Comparison of ENCODE assay signal across 12 mouse cellular contexts in the genomic region with DNA sequence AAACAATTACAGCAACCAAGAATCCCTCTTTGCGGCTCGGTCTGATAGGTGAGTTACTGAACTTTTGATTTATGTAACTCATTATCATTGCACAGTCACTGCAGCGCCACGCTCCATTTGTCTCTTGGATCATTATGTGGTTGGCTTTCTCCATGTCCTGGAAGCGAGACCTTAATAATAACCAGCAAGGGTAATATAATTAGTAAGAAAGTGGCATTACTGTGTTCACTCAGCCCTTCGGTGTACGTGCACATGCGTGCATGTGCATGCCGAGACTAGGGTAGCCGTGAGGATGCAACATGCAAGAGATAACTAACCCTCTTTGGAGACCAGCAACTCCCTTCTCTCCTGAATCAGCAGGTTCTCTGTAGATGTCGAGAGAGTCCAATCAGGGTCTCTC.
"Had no signal": no experiment of that assay in that cellular context is flagged by ENCODE, and none has a peak within 500 bp of the region (broad histone marks: within the 10 kb centered on the region; RNA-seq: fewer than 3 reads in every experiment).

No protein-coding gene starts in this region.

- H3K27ac ChIP-seq: limb, embryonic 13.5 days; liver, embryonic 15.5 days had no signal

- H3K4me1 ChIP-seq: liver, embryonic 15.5 days had no signal

- H3K9me3 ChIP-seq: limb, embryonic 13.5 days; liver, embryonic 15.5 days had no signal

- DNase-seq: kidney, adult 2 months; left cerebral cortex, postnatal 4 days; lung, adult 2 months; lung, postnatal 36 days; midbrain, embryonic 14.5 days; right cerebral cortex, postnatal 25 days; thymus, postnatal 36 days had no signal

- H3K9ac ChIP-seq: limb, embryonic 13.5 days; liver, embryonic 15.5 days had no signal

- H3K27me3 ChIP-seq: limb, embryonic 13.5 days; liver, embryonic 15.5 days had no signal

- H3K36me3 ChIP-seq: limb, embryonic 13.5 days; liver, embryonic 15.5 days had no signal

- H3K4me3 ChIP-seq: limb, embryonic 13.5 days; liver, embryonic 15.5 days had no signal

- ATAC-seq: intestine, embryonic 16.5 days; lung, postnatal 0 days had no signal

- H3K4me2 ChIP-seq: limb, embryonic 13.5 days; liver, embryonic 11.5 days; liver, embryonic 15.5 days had no signal
